Mouse (Mus musculus): ENCODE measurements around the gene Tmc7. TPM values are rescaled to one million over a fixed set of nuclear protein-coding genes. Genes with fewer than 3 reads are reported as not detected.

Gene Tmc7
- total RNA-seq, 4 experiments from 2014 or later = 15.9 to 18.6 (median 18.0) TPM

- DNase-seq (ENCODE audit: low spot score in 2 of 2) = no peak
Observed at GRCm38 (mm10) chr7:118503844-118504243, 80.7 kb downstream of the Tmc7 start.

GRCm38 (mm10) chr7:118502333-118502732 lies 82.2 kb downstream of the Tmc7 start:
- no peak for DNase-seq (ENCODE audit: low spot score in 2 of 2)

- DNase-seq (ENCODE audit: low spot score in 2 of 2) = no peak
Observed at GRCm38 (mm10) chr7:118499784-118500435, 84.6 kb downstream of the Tmc7 start.

- no peak for DNase-seq (ENCODE audit: low spot score in 2 of 2)
Observed at GRCm38 (mm10) chr7:118498984-118499783, 85.4 kb downstream of the Tmc7 start.

GRCm38 (mm10) chr7:118494892-118495579 lies 89.5 kb downstream of the Tmc7 start:
- no peak for DNase-seq (ENCODE audit: low spot score in 2 of 2)

GRCm38 (mm10) chr7:118493892-118494291 lies 90.6 kb downstream of the Tmc7 start:
- no peak for DNase-seq (ENCODE audit: low spot score in 2 of 2)

GRCm38 (mm10) chr7:118491431-118492147 lies 92.9 kb downstream of the Tmc7 start, which contains the start of gene Itpripl2:
Itpripl2 (minus strand) TSS chr7:118491975.
- no peak for DNase-seq (ENCODE audit: low spot score in 2 of 2)

- no peak for DNase-seq (ENCODE audit: low spot score in 2 of 2)
Observed at GRCm38 (mm10) chr7:118490666-118491430, 93.7 kb downstream of the Tmc7 start.

GRCm38 (mm10) chr7:118489706-118490665 lies 94.5 kb downstream of the Tmc7 start:
- no peak for DNase-seq (ENCODE audit: low spot score in 2 of 2)

GRCm38 (mm10) chr7:118488060-118488664 lies 96.4 kb downstream of the Tmc7 start:
- DNase-seq (ENCODE audit: low spot score in 2 of 2) = no peak

- DNase-seq (ENCODE audit: low spot score in 2 of 2) = no peak
Observed at GRCm38 (mm10) chr7:118486917-118487316, 97.6 kb downstream of the Tmc7 start.

Other genes with a start within 250 kb of the Tmc7 start
- gene Syt17, start 136.5 kb downstream of the Tmc7 start, total RNA-seq (2022) = 10 to 100 TPM; 61.5 to 90.0 (median 76.4) TPM
- gene Itpripl2, start 92.8 kb downstream of the Tmc7 start, total RNA-seq (2022) = 1 to 10 TPM; 3.4 to 7.7 (median 4.9) TPM
- 10 to 100 TPM; 29.6 to 40.5 (median 37.4) TPM for gene Coq7, start 51.4 kb downstream of the Tmc7 start, total RNA-seq (2022)
- gene Tmc5, start 12.6 kb upstream of the Tmc7 start, total RNA-seq (2022) = under 1 TPM; 0.25 to 0.94 (median 0.49) TPM
- 100 to 1,000 TPM; 199 to 203 (median 202) TPM for gene Gde1, start 121.0 kb upstream of the Tmc7 start, total RNA-seq (2022)
- 10 to 100 TPM; 44.1 to 54.8 (median 47.9) TPM for gene Ccp110, start 127.8 kb upstream of the Tmc7 start, total RNA-seq (2022)
- 10 to 100 TPM; 61.8 to 73.0 (median 69.1) TPM for gene Vps35l, start 155.5 kb upstream of the Tmc7 start, total RNA-seq (2022)